Comparison of ENCODE assay signal across 9 mouse cellular contexts in genomic region chr7:144180885-144181284, GRCm38 (mm10).
DNase-seq lines count a peak whose midpoint lies in the region; ATAC-seq and TF ChIP-seq lines count a peak whose summit lies in the region.
"Had no signal": no experiment of that assay in that cellular context is flagged by ENCODE, and none has a peak within 500 bp of the region (broad histone marks: within the 10 kb centered on the region; RNA-seq: fewer than 3 reads in every experiment).

No protein-coding gene starts in this region.

- TF ChIP-seq EP300 in lung, postnatal 0 days (IDR thresholded peaks at IDR 0.05): no peak

- no peaks in the 10 kb centered on the region for H3K9me3 ChIP-seq in lung, postnatal 0 days (ENCODE audit: low read length)
- H3K9me3 ChIP-seq: heart, embryonic 13.5 days had no signal

- peak; percentile 6 for DNase-seq in spleen, adult 12 weeks (ENCODE audit: low spot score)
- no peak for DNase-seq in spleen, postnatal 36 days (ENCODE audit: low spot score in 2 of 2)
- peak; percentile 48 for DNase-seq in kidney, postnatal 14 days
- DNase-seq in lung, postnatal 0 days (ENCODE audit: low spot score): peak; percentile 59
- DNase-seq in retina, postnatal 1 day: peak; percentile 80
- DNase-seq in yolk sac, embryonic 10.5 days (ENCODE audit: low spot score): peak; percentile 12

- TF ChIP-seq CTCF in bone marrow, adult 2 months (IDR thresholded peaks at IDR 0.05; ENCODE audit: control insufficient read depth, insufficient read depth, low read length): peak; percentile 75
- peak; percentile 82 for TF ChIP-seq CTCF in lung, postnatal 0 days (IDR thresholded peaks at IDR 0.05)

- no peak overlapping the region for H3K27ac ChIP-seq in bone marrow, adult 2 months (ENCODE audit: control insufficient read depth, insufficient read depth, low read depth, low read length, poor library complexity)
- H3K27ac ChIP-seq in lung, postnatal 0 days (ENCODE audit: low read length): no peak overlapping the region
- H3K27ac ChIP-seq: heart, embryonic 13.5 days had no signal

- no peak overlapping the region for H3K4me2 ChIP-seq in lung, postnatal 0 days (replicated peaks; ENCODE audit: low read depth, low read length)
- H3K4me2 ChIP-seq: heart, embryonic 13.5 days had no signal

- 0 out of 2 replicates have a peak, but pooled peaks have one; percentile 52 for ATAC-seq in erythroblast, adult 5-6 weeks (replicated peaks; ENCODE audit: low FRiP score, poor library complexity, severe bottlenecking)
- 0 out of 2 replicates have a peak, but pooled peaks have one; percentile 25 for ATAC-seq in lung, postnatal 0 days

- H3K4me3 ChIP-seq in bone marrow, adult 2 months (replicated peaks; ENCODE audit: control insufficient read depth, low read depth, low read length): no peak overlapping the region
- no peak overlapping the region for H3K4me3 ChIP-seq in lung, postnatal 0 days (ENCODE audit: low read depth, low read length)
- H3K4me3 ChIP-seq: heart, embryonic 13.5 days had no signal

- no peaks in the 10 kb centered on the region for H3K4me1 ChIP-seq in bone marrow, adult 2 months (ENCODE audit: control insufficient read depth, insufficient read depth, low read length)
- no peaks in the 10 kb centered on the region for H3K4me1 ChIP-seq in lung, postnatal 0 days (ENCODE audit: insufficient read depth, low read depth, low read length)

- 26% methylated on average over 6 of the region's 6 CpGs for WGBS in bone marrow, adult 2 months
- 21% methylated on average over 6 of the region's 6 CpGs for WGBS in lung, postnatal 0 days

- TF ChIP-seq POLR2A in bone marrow, adult 2 months (IDR thresholded peaks at IDR 0.05; ENCODE audit: borderline replicate concordance, control insufficient read depth, low read depth, low read length): no peak

- no peaks in the 10 kb centered on the region for H3K36me3 ChIP-seq in lung, postnatal 0 days (ENCODE audit: insufficient read depth, low read length)
- H3K36me3 ChIP-seq: heart, embryonic 13.5 days had no signal

- H3K9ac ChIP-seq in lung, postnatal 0 days (replicated peaks; ENCODE audit: low read depth): no peak overlapping the region
- H3K9ac ChIP-seq: heart, embryonic 13.5 days had no signal

- H3K27me3 ChIP-seq in lung, postnatal 0 days (replicated peaks; ENCODE audit: insufficient read depth, low read length): 0 out of 2 replicates have a peak, but pooled peaks cover 1% of the 10 kb centered on the region

Comparison
In these comparisons a context has a peak if more than half of its experiments do, and no peak if none do; other contexts are left out.
1. DNase-seq: peak in spleen, adult 12 weeks (single experiment), kidney, postnatal 14 days (single experiment), lung, postnatal 0 days (single experiment), retina, postnatal 1 day (single experiment) and yolk sac, embryonic 10.5 days (single experiment); none in spleen, postnatal 36 days (0 of 2).